Mouse (Mus musculus) T-helper 1 cell (primary cell): ENCODE results near the gene Kcne1.

Source experiments
- in situ Hi-C: fragments of 300-600 bp; cut with MboI, MseI; formaldehyde crosslinking; loops from one replicate; pipeline ENCODE4 v1.15.1; 2025; ENCODE audit warnings: high pct_unique_total_duplicates

Kcne1 gene

GRCm38 (mm10) chr16:92313953-92314741 lies 45.1 kb downstream of the Kcne1 start:
- in situ Hi-C loops, result no loop called here

DNA sequence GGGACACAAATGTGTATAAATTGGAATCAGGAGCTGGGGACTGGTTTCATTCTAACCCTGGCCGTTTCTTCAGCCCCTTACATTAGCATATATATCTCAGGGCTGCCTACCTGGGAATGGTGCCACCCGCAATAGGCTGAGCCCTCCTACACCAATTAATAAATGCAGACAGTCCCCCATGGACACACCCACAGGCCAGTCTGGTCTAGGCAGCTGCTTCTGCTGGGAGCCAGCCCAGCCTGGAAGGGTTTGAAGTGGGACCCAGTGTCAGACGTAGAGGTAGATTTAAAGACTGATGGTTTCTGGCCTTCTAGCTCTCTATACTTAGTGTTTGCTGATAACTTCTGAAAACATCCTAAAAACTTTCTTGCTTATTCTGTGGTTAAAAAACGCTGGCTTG lies 50.1 kb downstream of the Kcne1 start:
- in situ Hi-C loops, result loop anchor here (10.0 kb wide), 2 partner anchors 156 to 854 kb away; no protein-coding TSS in a partner anchor

GRCm38 (mm10) chr16:92307947-92308346 lies 51.3 kb downstream of the Kcne1 start:
- in situ Hi-C loops, result loop anchor here (10.0 kb wide), 2 partner anchors 157 to 853 kb away; no protein-coding TSS in a partner anchor

- in situ Hi-C loops, result loop anchor here (10.0 kb wide), 2 partner anchors 159 to 851 kb away; no protein-coding TSS in a partner anchor
These were observed 53.7 kb downstream of the Kcne1 start for GRCm38 (mm10) chr16:92305519-92305918.

DNA sequence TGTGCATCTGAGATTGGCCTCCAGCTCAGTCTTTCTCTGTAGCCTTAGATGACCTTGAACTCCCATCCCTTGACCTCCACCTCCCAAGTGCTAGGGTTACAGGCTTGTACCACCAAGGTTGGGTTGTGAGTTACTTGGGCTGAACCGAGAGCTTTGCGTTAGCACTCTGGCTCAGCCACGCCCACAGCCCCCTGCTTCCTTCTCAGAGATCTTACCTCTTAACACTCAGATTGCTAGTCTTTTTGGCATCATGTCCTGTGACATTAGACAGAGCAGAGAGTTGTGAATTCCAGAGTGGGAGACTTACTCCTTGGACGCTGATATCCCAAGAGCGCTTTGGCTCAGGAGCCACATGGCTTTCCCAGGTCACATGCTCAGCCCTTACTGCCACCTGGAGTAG lies 56.8 kb downstream of the Kcne1 start:
- in situ Hi-C loops, result loop anchor here (10.0 kb wide), 2 partner anchors 162 to 848 kb away; no protein-coding TSS in a partner anchor

GRCm38 (mm10) chr16:92301989-92302388 lies 57.3 kb downstream of the Kcne1 start:
- in situ Hi-C loops, result loop anchor here (10.0 kb wide), 2 partner anchors 163 to 847 kb away; no protein-coding TSS in a partner anchor

- in situ Hi-C loops, result loop anchor here (10.0 kb wide), 2 partner anchors 163 to 847 kb away; no protein-coding TSS in a partner anchor
These were observed 57.9 kb downstream of the Kcne1 start for GRCm38 (mm10) chr16:92301412-92301806.

GRCm38 (mm10) chr16:92300649-92301411 lies 58.4 kb downstream of the Kcne1 start, which contains the start of gene Smim11:
TSS of gene Smim11 (plus strand) at chr16:92301286.
- in situ Hi-C loops, result loop anchor here (10.0 kb wide), 2 partner anchors 164 to 846 kb away; no protein-coding TSS in a partner anchor
